Mouse (Mus musculus) kidney, embryonic 16.5 days (tissue): Measurements from ENCODE around the gene Cntrob. TPM values are rescaled to one million over a fixed set of nuclear protein-coding genes. Genes with fewer than 3 reads are reported as not detected.
A peak's percentile ranks its signal among the peaks of the same experiment; 100 is the strongest.

Experiments
- ATAC-seq: fragments of 200-750 bp; cut with Nextera tagmentation; 2 replicates; pipeline ENCODE4 v1.8.0; 2017; ENCODE audit warnings: moderate TSS enrichment; ENCODE audit not compliant: low FRiP score, low TSS enrichment
- H3K27ac ChIP-seq: fragments of 300-500 bp; sonication (generic); 2 replicates; pipeline ENCODE4 v1.5.1; 2014; ENCODE audit warnings: low read length
- H3K27me3 ChIP-seq: fragments of 300-500 bp; sonication (generic); 2 replicates; pipeline ENCODE4 v1.6.1; 2014; ENCODE audit warnings: low read length, control low read depth, mixed read lengths; ENCODE audit not compliant: insufficient read depth
- H3K36me3 ChIP-seq: fragments of 300-500 bp; sonication (generic); 2 replicates; pipeline ENCODE4 v1.6.1; 2014; ENCODE audit warnings: low read length, control low read depth, mixed read lengths; ENCODE audit not compliant: insufficient read depth
- H3K4me1 ChIP-seq: fragments of 300-500 bp; sonication (generic); 2 replicates; pipeline ENCODE4 v1.6.1; 2014; ENCODE audit warnings: low read length, control low read depth, mixed read lengths; ENCODE audit not compliant: insufficient read depth
- H3K4me2 ChIP-seq: fragments of 300-500 bp; sonication (generic); replicated peaks from 2 replicates; pipeline ENCODE4 v1.6.1; 2014; ENCODE audit warnings: low read depth, low read length
- H3K4me3 ChIP-seq: fragments of 300-500 bp; sonication (generic); 2 replicates; pipeline ENCODE4 v1.5.1; 2014; ENCODE audit warnings: mild to moderate bottlenecking, low read length
- H3K9ac ChIP-seq: fragments of 300-500 bp; sonication (generic); replicated peaks from 2 replicates; pipeline ENCODE4 v1.6.1; 2014; ENCODE audit warnings: low read length
- H3K9me3 ChIP-seq: fragments of 300-500 bp; sonication (generic); 2 replicates; pipeline ENCODE4 v1.6.1; 2016; ENCODE audit warnings: low read length, control low read depth
- WGBS: fragments of 180-500 bp; shearing (Covaris S2); extraction: QIAGEN DNeasy Blood & Tissue Kit; methylation state at CpG from one replicate; pipeline ENCODE4 v1.1.7; 2014; 5-methylcytosine and 5-hydroxymethylcytosine counted together
- polyA plus RNA-seq: library from polyadenylated mRNA; unstranded; fragments of >200 nt; fragmentation: Nextera tagmentation; extraction: Ambion mirVana; gene quantifications from 2 replicates; pipeline ENCODE4 v1.2.1, GENCODE M21; 2015

The Cntrob gene
- polyA plus RNA-seq, 1 experiment from 2014 or later = 23.2 TPM

DNA sequence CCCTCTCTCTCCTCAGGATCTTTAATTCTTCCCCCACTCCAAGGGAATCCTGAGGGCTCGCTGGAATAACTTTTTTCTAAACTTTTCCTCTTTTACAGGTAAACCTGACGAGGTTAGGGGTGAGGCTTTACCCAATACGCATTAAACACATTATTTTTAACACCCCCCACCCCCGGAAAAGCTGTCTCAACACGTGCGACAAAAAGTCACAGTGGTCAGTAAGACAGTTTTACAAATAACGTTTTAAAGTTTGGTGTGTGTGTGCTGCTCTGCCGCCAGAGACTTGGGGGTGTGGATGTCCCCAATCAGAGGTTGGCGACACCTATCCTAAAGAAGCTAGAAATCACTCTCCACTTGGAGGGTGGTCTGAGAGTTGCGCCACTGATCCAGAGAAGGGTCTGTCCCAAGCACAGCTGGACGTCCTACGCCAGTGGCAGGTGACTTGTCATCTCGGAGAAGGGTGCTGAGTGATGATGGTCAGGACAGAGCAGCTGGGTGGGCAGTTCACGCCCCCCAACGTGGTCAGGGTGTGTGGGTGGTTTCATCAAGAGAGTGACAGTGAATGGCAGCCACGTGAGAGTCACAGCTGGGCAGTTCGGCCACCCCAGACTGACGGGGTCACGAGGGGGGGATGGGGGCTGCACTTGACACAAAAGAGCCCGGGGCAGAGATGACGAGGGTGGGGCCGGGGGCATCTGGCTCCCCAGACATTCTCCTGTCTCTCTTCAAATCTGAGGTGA, 44.2 kb upstream of the Cntrob start:
- no peaks in the 10 kb centered on the region for H3K27me3 ChIP-seq
- peak; percentile 10; the same call in 1 of the 2 replicates for ATAC-seq
- under 1% methylated on average over 22 of the region's 22 CpGs for WGBS
- no peaks in the 10 kb centered on the region for H3K9me3 ChIP-seq
- peaks cover 61% of the 10 kb centered on the region for H3K4me1 ChIP-seq
- H3K9ac ChIP-seq = peak overlapping the region; percentile 100
- peak overlapping the region; percentile 100 for H3K27ac ChIP-seq
- peaks cover 12% of the 10 kb centered on the region for H3K36me3 ChIP-seq
- H3K4me3 ChIP-seq = peak overlapping the region; percentile 88
- H3K4me2 ChIP-seq = peak overlapping the region; percentile 76

DNA sequence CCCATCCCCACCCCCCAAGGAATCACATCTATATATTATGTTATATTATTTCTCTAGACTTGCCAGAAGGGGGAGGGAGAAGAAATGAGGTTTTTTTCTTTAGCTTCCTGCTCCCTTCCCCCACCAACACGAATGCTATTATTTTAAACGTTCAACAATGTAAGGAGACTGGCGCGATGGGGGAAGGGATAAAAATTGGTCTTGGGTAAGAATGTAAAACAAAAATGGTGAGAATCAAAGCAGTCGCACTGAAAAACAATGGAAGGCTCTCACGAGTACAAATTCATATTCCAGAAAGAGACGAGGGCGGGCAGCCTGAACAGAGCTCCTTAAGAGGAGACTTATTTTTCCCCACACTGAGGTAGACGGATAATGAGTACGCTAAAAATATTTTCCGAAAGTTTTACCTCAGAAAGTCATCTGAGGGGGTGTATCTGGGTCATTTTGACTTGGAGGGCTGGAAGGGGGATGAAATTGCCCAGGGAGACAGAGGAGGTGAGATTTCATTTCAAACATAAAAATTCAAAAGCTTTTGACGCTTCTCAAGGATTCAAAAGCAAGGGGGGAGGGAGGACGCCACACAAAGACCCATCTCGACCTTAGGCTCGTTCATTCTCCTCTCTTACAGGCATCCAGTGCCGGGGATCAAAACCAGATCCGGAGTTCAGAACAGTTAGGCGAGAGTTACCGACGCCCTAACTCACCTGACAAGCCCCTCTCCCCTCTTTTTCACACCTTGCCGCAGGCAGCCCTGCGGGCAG, 43.5 kb upstream of the Cntrob start:
- WGBS = 0% methylated on average over 22 of the region's 22 CpGs
- H3K27me3 ChIP-seq = no peaks in the 10 kb centered on the region
- H3K4me3 ChIP-seq = peak overlapping the region; percentile 88
- H3K9me3 ChIP-seq = no peaks in the 10 kb centered on the region
- peaks cover 59% of the 10 kb centered on the region for H3K4me1 ChIP-seq
- H3K4me2 ChIP-seq = peak overlapping the region; percentile 76
- H3K9ac ChIP-seq = peak overlapping the region; percentile 100
- no peak for ATAC-seq
- peak overlapping the region; percentile 100 for H3K27ac ChIP-seq
- H3K36me3 ChIP-seq = peaks cover 15% of the 10 kb centered on the region

DNA sequence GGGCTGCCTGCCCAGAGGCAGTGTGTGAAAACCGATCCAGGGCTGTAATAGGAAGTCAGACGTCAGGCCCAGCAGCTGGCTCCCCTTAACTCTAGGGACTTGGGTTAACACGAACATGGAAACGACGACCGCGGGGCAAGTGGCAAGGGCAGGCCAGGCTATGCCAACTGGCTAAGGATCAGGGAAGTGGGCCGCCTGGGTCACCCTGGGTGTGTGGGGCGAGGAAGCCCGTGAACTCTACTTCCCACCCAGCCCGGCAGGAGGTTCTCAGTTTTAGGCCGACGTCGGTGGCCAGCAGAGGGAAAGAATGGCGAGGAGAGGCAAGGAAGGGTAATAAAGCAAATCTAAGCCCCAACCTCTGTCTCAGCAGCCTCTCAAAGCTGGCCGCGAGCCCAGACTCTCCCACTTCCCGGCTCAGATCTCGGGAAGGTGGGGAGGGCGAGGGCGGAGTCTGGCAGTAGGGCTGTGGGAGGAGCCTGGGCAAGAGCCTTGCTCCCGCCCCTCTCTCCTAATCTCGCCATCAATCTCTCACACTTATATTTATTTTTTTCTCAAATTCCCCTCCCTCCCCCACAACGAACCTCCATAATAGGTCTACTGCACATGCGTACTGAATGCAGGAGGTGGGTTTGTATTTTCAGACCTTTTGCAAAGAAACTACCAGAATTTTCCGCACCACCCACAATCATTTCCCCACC, 42.7 kb upstream of the Cntrob start:
- H3K9ac ChIP-seq = peak overlapping the region; percentile 81
- H3K4me2 ChIP-seq = peak overlapping the region; percentile 76
- ATAC-seq = peak; percentile 80
- H3K27ac ChIP-seq = peak overlapping the region; percentile 100
- WGBS = 0% methylated on average over 26 of the region's 26 CpGs
- no peaks in the 10 kb centered on the region for H3K27me3 ChIP-seq
- H3K36me3 ChIP-seq = peaks cover 22% of the 10 kb centered on the region
- H3K4me3 ChIP-seq = peak overlapping the region; percentile 88
- no peaks in the 10 kb centered on the region for H3K9me3 ChIP-seq
- peaks cover 52% of the 10 kb centered on the region for H3K4me1 ChIP-seq

DNA sequence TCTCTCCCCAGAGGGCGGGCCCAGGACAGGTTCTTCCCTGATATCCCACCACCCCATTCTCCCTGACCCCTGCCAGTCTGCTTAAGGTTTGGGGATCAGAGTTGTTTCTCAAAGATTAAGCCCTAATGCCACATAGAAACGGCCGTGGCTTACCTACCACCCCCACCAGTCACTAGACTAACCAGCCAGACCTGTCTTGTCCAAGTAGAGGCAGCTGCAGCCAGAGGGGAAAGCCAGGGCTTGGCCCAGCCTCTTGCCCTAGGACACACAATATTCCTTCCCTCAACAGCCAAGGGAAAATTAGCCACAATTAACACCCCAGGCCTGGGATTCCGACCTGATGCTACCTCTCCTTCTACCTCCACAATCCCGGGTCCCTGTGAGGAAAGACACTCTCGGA, 42.1 kb upstream of the Cntrob start:
- 16% methylated on average over 6 of the region's 6 CpGs for WGBS

DNA sequence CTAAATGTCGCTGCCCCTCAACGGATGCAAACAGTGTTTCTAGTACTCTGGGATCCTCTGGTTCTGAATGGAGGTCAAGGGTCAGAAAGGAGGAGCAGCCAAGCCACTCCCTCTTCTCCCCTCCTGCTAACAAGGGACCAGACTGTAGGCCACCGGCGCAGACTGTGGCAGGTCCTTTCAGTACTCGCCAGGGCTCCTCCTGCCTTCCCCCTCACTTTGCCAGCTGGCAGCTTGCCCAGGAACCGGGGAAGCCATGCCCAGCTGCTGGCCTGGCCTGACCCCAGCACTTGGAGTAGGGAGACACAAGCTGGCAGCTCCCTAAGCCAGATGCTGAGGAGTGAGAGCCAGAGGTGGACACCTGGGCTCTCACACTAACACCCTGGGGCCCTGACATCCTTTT, 41.3 kb upstream of the Cntrob start:
- no peaks in the 10 kb centered on the region for H3K9me3 ChIP-seq
- H3K4me2 ChIP-seq = peak overlapping the region; percentile 76
- H3K4me3 ChIP-seq = peak overlapping the region; percentile 88
- WGBS = 0% methylated on average over 6 of the region's 6 CpGs
- H3K27me3 ChIP-seq = no peaks in the 10 kb centered on the region
- H3K4me1 ChIP-seq = peaks cover 42% of the 10 kb centered on the region
- peaks cover 35% of the 10 kb centered on the region for H3K36me3 ChIP-seq
- H3K27ac ChIP-seq = peak overlapping the region; percentile 100
- H3K9ac ChIP-seq = peak overlapping the region; percentile 81
- ATAC-seq = peak; percentile 71

More for the DNA sequence above, 42.1 kb upstream of the Cntrob start:
- H3K9me3 ChIP-seq = no peaks in the 10 kb centered on the region
- peak overlapping the region; percentile 76 for H3K4me2 ChIP-seq
- H3K27me3 ChIP-seq = no peaks in the 10 kb centered on the region
- H3K27ac ChIP-seq = peak overlapping the region; percentile 100
- peaks cover 27% of the 10 kb centered on the region for H3K36me3 ChIP-seq
- peaks cover 46% of the 10 kb centered on the region for H3K4me1 ChIP-seq
- peak overlapping the region; percentile 88 for H3K4me3 ChIP-seq
- ATAC-seq = no peak
- peak overlapping the region; percentile 81 for H3K9ac ChIP-seq

DNA sequence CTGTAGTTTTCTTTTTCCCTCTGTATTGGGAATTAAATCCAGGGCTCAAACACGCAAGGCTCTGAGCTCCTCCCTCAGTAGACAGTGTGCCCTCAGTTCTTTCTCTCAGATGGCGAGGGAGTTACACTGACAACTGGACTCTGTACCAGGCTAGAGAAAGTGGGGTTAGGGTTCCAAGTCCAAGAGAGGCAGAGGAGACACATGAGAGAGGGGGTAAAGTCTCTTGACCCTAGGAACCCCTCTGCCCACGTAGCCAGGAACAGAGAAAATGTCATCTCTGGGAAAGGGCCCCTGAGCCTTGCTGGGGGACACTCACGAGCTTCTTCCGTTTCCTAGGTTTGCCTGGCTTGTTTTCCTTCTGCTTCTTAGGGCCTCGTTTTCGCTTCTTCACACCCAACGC, 40.8 kb upstream of the Cntrob start:
- WGBS = 38% methylated on average over 8 of the region's 8 CpGs
- Histone ChIP-seq H3K27me3 (no peaks in the 10 kb centered on the region), H3K4me1 (peaks cover 39% of the 10 kb centered on the region), H3K4me2 (peak overlapping the region; percentile 76), H3K27ac (peak overlapping the region; percentile 100), H3K9ac (peak overlapping the region; percentile 81; the same call in 1 of the 2 replicates), H3K4me3 (peak overlapping the region; percentile 88), H3K36me3 (peaks cover 40% of the 10 kb centered on the region), H3K9me3 (no peaks in the 10 kb centered on the region)
- ATAC-seq = no peak

DNA sequence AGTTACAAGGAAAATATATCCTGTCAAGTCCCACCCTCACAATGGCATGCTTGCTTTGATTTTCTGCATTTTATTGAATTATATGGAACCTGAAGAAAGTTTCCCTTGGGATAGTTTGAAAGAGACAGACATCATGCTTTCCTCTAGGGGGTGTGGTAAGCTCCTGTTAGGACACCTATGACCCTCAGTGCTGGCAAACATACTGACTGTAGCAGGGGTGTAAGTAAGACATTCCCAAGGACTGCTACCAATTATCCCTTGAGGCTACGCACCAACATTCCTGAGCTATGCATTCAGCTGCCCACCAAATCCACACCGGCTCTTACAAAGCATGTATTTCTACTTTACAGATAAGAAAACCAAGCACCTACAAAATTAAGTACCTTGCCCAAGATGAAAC, 38.9 kb upstream of the Cntrob start:
- WGBS = 70% methylated on average over 2 of the region's 2 CpGs
- Histone ChIP-seq H3K4me1 (peaks cover 35% of the 10 kb centered on the region), H3K9me3 (no peaks in the 10 kb centered on the region), H3K4me3 (no peak overlapping the region), H3K4me2 (no peak overlapping the region), H3K27ac (no peak overlapping the region), H3K27me3 (no peaks in the 10 kb centered on the region), H3K9ac (no peak overlapping the region), H3K36me3 (peaks cover 58% of the 10 kb centered on the region)
- no peak for ATAC-seq

DNA sequence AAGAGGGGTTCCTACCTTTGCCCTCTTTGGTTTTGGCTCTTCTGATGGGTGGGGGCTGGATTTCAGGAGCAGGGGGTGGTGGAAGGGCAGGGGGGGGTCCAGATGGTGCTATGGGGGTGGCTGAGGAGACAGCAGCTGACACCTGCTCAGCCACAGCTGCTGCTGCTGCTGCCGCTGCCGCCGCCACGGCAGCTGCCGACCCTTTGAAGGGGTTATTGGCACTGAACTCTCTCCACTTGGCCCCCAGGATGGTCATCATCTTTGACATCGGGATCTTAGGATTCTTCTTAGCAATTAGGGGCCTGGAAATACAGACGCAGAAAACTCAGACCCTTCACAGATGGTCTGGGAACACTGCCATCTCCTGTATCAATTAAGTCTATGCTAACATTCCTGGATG, 38.4 kb upstream of the Cntrob start:
- 0 out of 2 replicates have a peak overlapping the region, but pooled peaks have one; percentile 16 for H3K9ac ChIP-seq

DNA sequence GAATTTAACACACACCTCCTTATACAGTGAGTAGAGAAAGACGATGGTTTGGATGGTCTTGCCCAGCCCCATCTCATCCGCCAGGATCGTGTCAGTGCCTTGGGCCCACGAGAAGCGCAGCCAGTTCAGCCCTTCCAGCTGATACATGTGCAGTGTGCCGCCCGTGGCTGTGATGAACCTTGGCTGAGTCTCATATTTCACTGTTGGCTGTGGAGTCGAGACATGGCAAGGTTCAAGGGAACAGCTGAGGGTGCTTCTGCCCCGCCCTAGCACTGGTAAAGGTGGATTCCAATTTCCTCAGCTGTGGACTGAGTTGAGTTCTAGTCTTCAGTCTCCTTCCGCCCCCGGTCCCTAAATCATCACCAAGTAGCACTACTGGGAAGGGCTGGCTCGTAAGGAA, 34.1 kb upstream of the Cntrob start:
- Histone ChIP-seq H3K9ac (no peak overlapping the region), H3K27ac (no peak overlapping the region), H3K36me3 (peaks cover 91% of the 10 kb centered on the region), H3K4me3 (no peak overlapping the region), H3K4me1 (0 out of 2 replicates have a peak, but pooled peaks cover 3% of the 10 kb centered on the region), H3K27me3 (no peaks in the 10 kb centered on the region), H3K9me3 (no peaks in the 10 kb centered on the region), H3K4me2 (no peak overlapping the region)
- WGBS = 73% methylated on average over 12 of the region's 12 CpGs
- ATAC-seq = no peak

More for the DNA sequence above, 38.4 kb upstream of the Cntrob start:
- peaks cover 31% of the 10 kb centered on the region for H3K4me1 ChIP-seq
- ATAC-seq = no peak
- no peak overlapping the region for H3K27ac ChIP-seq
- no peak overlapping the region for H3K4me3 ChIP-seq
- H3K36me3 ChIP-seq = peaks cover 63% of the 10 kb centered on the region
- H3K27me3 ChIP-seq = no peaks in the 10 kb centered on the region
- H3K4me2 ChIP-seq = no peak overlapping the region
- 56% methylated on average over 7 of the region's 7 CpGs for WGBS
- no peaks in the 10 kb centered on the region for H3K9me3 ChIP-seq
